Mouse (Mus musculus): Measurements from ENCODE around the gene Ypel5.

- no peak for TF ChIP-seq CTCF (IDR thresholded peaks at IDR 0.05; ENCODE audit: extremely low read depth, insufficient read depth, low read length)
- no peak for TF ChIP-seq POLR2A (IDR thresholded peaks at IDR 0.05; ENCODE audit: extremely low read depth, insufficient read depth, low read length)
Observed at GRCm38 (mm10) chr17:72895506-72895905, 59.3 kb downstream of the Ypel5 start.
